Mouse (Mus musculus): ENCODE results near the gene Tgm2. TPM values are rescaled to one million over a fixed set of nuclear protein-coding genes. Genes with fewer than 3 reads are reported as not detected.

Gene Tgm2
- polyA plus RNA-seq, 1 experiment: 9.7 TPM

DNA sequence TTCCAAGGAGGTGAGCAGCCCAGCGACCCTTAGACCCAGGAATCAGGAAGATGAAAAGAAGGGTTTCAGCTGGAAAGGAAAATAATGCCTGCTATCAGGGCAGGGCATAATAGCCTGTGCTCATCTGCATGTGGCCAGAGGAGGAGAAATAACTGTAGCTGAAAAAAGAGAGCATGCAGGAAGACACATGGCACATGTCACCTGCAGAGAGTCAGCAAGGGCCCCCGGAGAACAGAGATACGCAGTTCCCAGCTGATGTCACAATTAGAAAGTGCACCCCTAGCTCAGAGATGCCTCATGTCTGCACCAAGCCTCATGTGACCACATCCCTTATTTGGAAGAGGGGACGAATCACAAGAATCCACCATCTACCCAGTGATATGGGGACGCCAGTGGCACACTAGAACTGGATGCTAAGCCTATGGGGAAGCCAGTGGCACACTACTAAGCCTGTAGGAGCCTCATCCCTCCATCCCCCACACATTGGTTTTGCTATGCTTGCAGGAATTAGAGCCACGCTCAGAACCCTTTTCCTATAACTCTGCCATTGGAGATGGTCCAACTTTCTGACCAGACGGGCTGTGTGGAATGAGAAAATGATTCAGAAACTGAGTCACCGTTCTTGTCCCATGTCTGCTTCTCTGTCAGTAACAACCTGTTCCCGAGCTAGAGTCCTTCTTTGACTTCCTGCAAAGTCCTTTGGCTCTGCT, 21.4 kb upstream of the Tgm2 start:
- TF ChIP-seq POLR2A (IDR thresholded peaks at IDR 0.05; ENCODE audit: borderline replicate concordance, extremely low read depth, insufficient read depth, insufficient read length, poor library complexity, severe bottlenecking) (no peak), CTCF (IDR thresholded peaks at IDR 0.05; ENCODE audit: borderline replicate concordance, extremely low read depth, insufficient read depth, insufficient read length) (no peak)
- no peak for DNase-seq (ENCODE audit: low read depth)

DNA sequence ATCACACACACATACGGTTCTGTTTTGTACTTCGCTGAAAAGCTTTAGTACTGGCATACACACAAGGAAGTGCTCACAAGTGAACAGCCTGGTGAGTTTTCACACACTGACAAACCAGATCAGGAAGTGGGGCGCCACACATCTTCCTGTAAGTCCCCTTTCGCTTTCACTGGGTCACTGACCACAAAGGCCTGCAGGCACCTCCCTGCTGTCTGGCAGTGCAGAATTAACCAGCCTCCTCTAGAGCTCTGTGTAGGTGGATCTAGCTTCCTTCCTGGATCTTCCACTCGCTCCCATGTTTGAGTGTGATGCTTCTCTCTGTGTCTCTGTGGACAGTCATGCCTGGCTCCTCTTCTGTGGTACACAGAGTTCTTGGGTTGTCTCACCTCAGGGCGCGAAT, 20.4 kb upstream of the Tgm2 start:
- no peak for DNase-seq (ENCODE audit: low read depth)

DNA sequence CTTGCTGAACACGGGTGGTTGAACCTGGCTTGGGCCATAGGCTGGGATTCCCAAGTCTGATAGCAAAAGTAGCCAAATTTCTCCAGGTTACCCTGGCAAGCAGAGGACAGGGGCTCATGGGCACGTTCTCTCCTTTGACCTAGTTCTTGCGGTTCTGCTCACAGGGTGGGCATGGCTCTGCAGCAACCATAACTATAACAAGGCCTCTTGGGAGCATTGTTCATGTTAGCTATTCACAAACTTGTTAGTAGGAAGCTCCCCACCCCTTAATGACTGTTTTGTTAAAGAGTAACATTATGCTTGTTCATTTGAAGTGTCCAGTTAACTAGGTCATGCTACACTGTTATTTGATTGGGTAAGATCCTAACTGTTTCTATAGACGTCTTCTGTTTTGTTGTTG, 19.5 kb upstream of the Tgm2 start:
- TF ChIP-seq CTCF (IDR thresholded peaks at IDR 0.05; ENCODE audit: borderline replicate concordance, extremely low read depth, insufficient read depth, insufficient read length) (no peak), POLR2A (IDR thresholded peaks at IDR 0.05; ENCODE audit: borderline replicate concordance, extremely low read depth, insufficient read depth, insufficient read length, poor library complexity, severe bottlenecking) (no peak)
- no peak for DNase-seq (ENCODE audit: low read depth)

More for the DNA sequence above, 20.4 kb upstream of the Tgm2 start:
- TF ChIP-seq POLR2A (IDR thresholded peaks at IDR 0.05; ENCODE audit: borderline replicate concordance, extremely low read depth, insufficient read depth, insufficient read length, poor library complexity, severe bottlenecking) (no peak), CTCF (IDR thresholded peaks at IDR 0.05; ENCODE audit: borderline replicate concordance, extremely low read depth, insufficient read depth, insufficient read length) (no peak)

DNA sequence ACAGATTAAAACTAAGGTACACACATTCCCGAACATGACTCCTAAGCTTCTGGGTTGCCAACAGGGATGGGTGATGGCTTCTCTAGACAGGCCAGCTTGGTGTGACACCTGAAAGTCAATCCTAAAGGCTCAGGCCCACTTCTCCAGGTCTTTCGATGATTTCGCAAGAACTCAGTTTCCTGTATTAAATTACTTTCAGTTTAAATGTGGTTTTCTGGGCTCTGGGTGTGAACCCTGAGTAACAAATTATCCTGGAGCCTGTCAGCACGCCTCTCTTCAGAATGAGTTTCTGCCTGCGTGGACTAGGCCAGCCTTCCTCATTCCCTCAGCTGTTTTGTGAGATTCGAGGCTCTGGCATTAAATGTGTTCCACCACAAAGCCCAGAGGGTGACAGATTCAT, 16.8 kb upstream of the Tgm2 start:
- TF ChIP-seq POLR2A (IDR thresholded peaks at IDR 0.05; ENCODE audit: borderline replicate concordance, extremely low read depth, insufficient read depth, insufficient read length, poor library complexity, severe bottlenecking): no peak
- TF ChIP-seq CTCF (IDR thresholded peaks at IDR 0.05; ENCODE audit: borderline replicate concordance, extremely low read depth, insufficient read depth, insufficient read length): no peak
- no peak for DNase-seq (ENCODE audit: low read depth)

DNA sequence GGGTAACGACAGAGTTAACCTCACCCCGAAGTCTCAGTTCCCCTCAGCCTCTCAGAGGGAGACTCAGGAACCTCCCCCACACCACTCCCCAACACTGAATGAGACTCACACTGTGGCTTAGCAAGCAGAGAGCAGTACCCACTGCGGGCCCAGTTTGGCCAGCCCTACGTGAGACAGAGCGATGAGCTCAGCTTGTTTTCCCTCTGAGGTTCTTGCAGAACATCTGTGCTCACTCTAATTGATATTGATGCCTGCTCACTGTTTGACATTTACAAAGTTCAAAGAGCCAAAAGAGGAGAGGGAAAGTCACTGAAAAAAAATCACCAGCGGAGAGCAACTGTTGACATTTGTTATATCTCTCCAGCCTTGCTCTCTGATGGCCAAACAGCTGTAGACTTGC, 15.5 kb upstream of the Tgm2 start:
- DNase-seq (ENCODE audit: low read depth): no peak
- no peak for TF ChIP-seq POLR2A (IDR thresholded peaks at IDR 0.05; ENCODE audit: borderline replicate concordance, extremely low read depth, insufficient read depth, insufficient read length, poor library complexity, severe bottlenecking)
- TF ChIP-seq CTCF (IDR thresholded peaks at IDR 0.05; ENCODE audit: borderline replicate concordance, extremely low read depth, insufficient read depth, insufficient read length): no peak

DNA sequence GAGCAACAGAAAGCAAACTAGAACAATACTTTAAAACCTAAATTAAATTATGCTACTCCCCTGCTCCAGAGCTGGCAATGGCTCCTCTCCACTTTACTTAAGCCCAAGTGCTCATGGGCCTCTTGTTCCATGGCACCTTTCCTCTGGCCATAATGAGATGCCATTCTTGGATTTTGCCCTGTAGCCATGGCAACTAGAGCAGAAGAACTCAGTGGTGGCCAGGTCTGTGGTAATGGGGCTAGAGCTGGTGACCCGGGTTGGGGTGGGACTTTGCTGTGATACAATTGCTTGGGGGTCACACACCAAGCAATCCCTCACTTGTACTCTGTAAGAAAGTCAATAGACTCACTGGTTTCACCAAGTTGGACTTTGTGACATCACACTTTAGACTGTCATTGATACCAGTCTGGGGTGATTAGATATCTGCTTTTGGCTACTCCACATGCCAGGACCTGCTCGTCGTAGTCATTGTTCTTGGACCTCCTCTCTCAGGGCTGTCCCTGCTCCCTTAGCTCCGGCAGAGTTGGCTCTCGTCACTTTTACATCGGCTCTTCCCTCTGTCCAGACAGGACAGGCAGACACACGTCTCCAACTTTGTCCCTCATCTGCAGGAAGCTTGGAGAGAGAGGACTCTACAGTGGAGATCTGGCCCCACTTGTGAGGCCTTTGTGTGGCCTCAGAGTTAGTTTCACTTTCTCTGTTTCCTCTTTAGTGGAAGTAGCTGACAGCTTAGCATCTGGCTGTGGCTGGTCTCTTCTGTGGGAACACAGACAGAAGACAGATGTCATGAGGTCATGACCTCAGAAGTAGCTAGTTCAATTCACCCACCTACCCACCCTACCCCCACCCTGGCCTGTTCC, 13.4 kb upstream of the Tgm2 start:
- no peak for DNase-seq (ENCODE audit: low read depth)
- TF ChIP-seq POLR2A (IDR thresholded peaks at IDR 0.05; ENCODE audit: borderline replicate concordance, extremely low read depth, insufficient read depth, insufficient read length, poor library complexity, severe bottlenecking) (no peak), CTCF (IDR thresholded peaks at IDR 0.05; ENCODE audit: borderline replicate concordance, extremely low read depth, insufficient read depth, insufficient read length) (no peak)

DNA sequence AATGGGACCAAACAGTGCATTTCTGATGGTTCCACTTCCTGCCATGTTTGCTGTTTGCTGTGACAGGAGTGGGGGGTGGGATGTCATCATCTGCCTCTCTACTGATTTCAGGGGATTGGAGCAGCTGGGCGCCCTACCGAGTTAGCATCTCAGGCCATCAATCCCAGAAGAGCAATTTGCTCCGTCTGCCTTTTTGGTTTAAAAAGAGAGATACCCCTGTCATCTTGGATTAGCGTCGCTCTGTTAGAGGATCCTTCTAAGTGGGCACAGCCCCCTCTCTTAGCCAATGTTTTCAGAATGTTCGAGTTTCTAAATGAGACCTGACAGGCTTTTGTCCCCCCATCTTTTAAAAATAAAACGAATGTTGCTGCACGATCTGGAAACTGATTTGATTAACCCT, 11.4 kb upstream of the Tgm2 start:
- peak; percentile 36 for DNase-seq (ENCODE audit: low read depth)
- TF ChIP-seq POLR2A (IDR thresholded peaks at IDR 0.05; ENCODE audit: borderline replicate concordance, extremely low read depth, insufficient read depth, insufficient read length, poor library complexity, severe bottlenecking) (no peak), CTCF (IDR thresholded peaks at IDR 0.05; ENCODE audit: borderline replicate concordance, extremely low read depth, insufficient read depth, insufficient read length) (no peak)

DNA sequence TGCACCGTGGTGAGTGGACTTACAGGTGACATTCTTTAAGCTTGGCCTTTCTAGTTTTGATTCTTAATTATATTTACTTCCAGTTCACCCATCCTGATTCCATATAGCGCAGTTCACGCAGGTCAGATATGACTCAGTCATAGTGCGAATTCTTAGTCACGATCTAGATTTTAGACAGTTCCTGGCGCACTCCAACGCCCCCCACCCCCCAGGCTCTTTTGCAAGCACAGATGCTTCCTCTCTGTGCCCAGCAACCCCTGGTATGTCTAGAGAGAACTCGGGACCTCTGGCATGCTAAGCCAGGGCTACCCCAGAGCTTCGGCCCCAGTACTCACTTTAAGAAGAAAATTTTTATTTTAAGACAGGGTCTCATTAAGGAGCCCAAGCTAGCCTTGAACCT, 10.3 kb upstream of the Tgm2 start:
- TF ChIP-seq POLR2A (IDR thresholded peaks at IDR 0.05; ENCODE audit: borderline replicate concordance, extremely low read depth, insufficient read depth, insufficient read length, poor library complexity, severe bottlenecking) (no peak), CTCF (IDR thresholded peaks at IDR 0.05; ENCODE audit: borderline replicate concordance, extremely low read depth, insufficient read depth, insufficient read length) (no peak)
- DNase-seq (ENCODE audit: low read depth): no peak

DNA sequence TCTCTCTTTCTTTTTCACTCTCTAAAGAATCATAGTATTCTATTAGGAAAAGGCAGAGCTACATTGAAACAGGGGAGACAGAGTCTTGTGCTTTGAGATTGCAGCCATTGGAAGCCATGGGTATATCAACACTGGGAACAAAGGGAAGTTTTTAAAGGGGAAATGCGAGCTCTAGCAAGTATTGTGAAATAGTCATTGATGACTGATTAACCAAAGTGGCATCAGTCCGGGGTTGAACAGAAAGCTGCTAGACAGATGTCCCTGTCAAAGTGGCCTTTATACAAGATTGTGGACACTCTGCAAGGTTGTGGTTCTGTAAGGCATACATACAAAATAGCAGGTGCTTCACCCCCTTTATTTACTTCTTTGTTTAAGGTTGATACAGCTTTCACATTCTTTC, 9.4 kb upstream of the Tgm2 start:
- TF ChIP-seq POLR2A (IDR thresholded peaks at IDR 0.05; ENCODE audit: borderline replicate concordance, extremely low read depth, insufficient read depth, insufficient read length, poor library complexity, severe bottlenecking) (no peak), CTCF (IDR thresholded peaks at IDR 0.05; ENCODE audit: borderline replicate concordance, extremely low read depth, insufficient read depth, insufficient read length) (no peak)
- DNase-seq (ENCODE audit: low read depth): no peak

DNA sequence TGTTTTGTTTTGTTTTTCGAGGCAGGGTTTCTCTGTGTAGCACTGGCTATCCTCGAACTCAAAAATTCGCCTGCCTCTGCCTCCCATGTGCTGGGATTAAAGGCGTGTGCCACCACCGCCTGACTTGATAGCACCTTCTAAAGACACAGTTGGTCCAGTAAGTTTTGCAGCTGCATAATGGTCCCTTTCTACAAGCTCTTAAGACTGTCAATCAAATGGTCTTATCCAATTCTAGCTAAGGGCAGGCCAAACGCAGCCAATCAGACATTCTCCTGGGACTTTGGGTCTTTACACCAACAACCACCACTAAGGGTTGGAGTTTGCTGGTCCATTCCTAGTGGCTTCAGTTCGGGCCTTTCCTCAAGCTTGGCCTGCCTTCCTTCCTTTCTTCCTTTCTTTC, 8.9 kb upstream of the Tgm2 start:
- DNase-seq (ENCODE audit: low read depth): no peak
- no peak for TF ChIP-seq CTCF (IDR thresholded peaks at IDR 0.05; ENCODE audit: borderline replicate concordance, extremely low read depth, insufficient read depth, insufficient read length)
- no peak for TF ChIP-seq POLR2A (IDR thresholded peaks at IDR 0.05; ENCODE audit: borderline replicate concordance, extremely low read depth, insufficient read depth, insufficient read length, poor library complexity, severe bottlenecking)

DNA sequence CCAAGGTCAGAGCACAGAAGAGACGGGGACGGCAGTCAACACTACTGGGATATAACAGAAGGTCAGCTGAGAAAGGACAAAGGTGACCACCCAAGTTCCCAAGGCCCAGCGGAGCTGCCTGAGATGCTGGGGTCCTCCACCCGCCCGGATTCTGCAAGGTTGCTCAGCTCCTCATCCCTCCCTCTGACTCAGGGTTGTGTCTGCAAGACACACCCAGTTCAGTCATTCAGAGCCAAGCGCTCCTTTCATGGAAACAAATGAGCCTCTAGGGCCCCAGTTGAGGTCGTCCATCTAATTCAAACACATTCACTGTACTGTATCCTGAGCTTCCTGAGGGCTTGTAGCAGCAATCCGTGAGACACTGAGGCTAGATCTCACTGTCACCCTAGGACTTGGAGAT, 8.4 kb upstream of the Tgm2 start:
- no peak for DNase-seq (ENCODE audit: low read depth)
- TF ChIP-seq CTCF (IDR thresholded peaks at IDR 0.05; ENCODE audit: borderline replicate concordance, extremely low read depth, insufficient read depth, insufficient read length) (no peak), POLR2A (IDR thresholded peaks at IDR 0.05; ENCODE audit: borderline replicate concordance, extremely low read depth, insufficient read depth, insufficient read length, poor library complexity, severe bottlenecking) (no peak)

Data from brain, embryonic 14.5 days (tissue).